Mouse (Mus musculus): ENCODE results near the gene Pde2a.

Gene Pde2a

GRCm38 (mm10) chr7:101474399-101474811 lies 52.9 kb downstream of the Pde2a start:
- no peak for DNase-seq (ENCODE audit: low spot score)

- DNase-seq (ENCODE audit: low spot score): no peak
Observed at GRCm38 (mm10) chr7:101476028-101476427, 54.5 kb downstream of the Pde2a start.

- no peak for DNase-seq (ENCODE audit: low spot score)
Observed at GRCm38 (mm10) chr7:101476493-101476892, 55.0 kb downstream of the Pde2a start.

DNA sequence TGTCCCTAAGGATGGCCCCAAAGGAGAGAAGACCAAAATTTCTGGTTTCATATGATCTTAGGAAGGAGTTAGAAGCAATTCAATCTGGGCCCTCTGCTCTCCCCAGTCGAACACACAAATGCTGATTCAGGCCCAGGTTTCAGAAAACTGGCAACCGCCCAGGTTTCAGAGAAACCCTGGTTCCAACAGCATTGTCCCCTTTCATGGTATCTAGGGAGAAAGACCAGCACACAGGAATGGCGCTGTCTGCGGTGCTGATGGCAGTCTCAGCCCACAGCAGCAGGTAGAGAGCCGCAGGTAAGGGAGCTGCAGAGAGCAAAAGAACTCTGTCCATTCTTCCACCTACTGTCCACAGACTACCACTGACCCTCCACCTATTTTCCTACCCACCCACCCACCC lies 55.7 kb downstream of the Pde2a start:
- DNase-seq (ENCODE audit: low spot score): no peak

- peak; percentile 48 for DNase-seq (ENCODE audit: low spot score)
Observed at GRCm38 (mm10) chr7:101478099-101478498, 56.6 kb downstream of the Pde2a start.

DNA sequence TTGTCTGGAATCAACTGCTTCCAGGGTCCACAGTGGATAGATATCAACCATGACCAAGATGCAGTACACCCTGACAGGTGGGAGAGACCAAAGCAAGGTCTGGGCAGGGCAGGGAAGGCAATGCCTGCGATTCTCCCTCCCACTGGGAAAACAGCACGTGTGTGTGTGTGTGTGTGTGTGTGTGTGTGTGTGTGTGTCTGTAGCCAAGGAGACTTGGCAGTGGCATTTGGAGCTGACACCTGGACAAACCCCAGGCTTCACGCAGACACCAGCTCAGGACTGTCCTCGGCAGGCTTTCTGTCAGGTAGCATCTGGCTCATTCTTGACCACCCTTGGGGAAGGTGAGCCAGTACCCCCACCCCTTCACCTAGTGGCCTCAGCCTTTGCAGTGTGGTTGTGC lies 58.4 kb downstream of the Pde2a start:
- no peak for DNase-seq (ENCODE audit: low spot score)

DNA sequence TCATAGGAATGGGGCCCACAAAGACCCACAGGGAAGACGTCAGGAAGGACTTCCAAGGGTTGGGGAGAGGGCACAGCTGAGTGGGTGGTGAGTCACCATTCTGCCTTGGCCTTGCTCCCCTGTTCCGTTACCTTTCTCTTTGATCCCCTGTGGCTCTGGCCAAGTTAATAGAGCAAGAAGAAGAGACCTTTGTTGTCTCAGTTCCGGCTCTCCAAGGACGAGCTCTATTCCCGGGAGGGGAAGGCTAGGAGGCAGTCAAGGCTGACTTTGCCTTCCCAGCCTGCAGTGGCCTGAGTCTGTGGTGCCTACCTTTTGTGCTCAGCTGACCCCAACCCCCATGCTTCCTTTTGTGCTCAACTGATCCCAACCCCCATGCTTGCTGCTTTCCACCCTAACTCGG lies 59.2 kb downstream of the Pde2a start:
- DNase-seq (ENCODE audit: low spot score): no peak

- no peak for DNase-seq (ENCODE audit: low spot score)
Observed at GRCm38 (mm10) chr7:101481872-101482498, 60.5 kb downstream of the Pde2a start.

GRCm38 (mm10) chr7:101482499-101483081 lies 61.1 kb downstream of the Pde2a start:
- DNase-seq (ENCODE audit: low spot score): no peak

GRCm38 (mm10) chr7:101483498-101484115 lies 62.1 kb downstream of the Pde2a start:
- no peak for DNase-seq (ENCODE audit: low spot score)

DNA sequence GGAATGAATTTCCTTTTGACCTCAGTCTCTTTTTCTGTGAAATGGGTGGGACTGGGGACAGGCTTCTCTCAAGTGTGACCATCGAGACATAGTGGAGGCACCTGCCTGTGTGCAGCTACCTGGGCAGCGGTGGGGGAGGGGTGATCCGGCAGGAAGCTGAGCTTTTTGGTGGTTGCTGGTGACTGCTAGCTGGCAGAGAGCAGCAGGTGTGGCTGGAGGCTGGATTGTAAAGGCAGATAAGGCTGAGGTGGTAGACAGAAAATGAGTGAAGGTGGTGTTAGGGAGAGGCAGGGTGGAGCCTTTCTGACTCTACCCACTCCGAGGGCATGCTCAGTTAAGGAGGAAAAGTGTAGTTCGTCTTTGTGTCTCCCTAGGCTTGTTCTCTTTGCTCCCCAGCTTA lies 65.6 kb downstream of the Pde2a start:
- no peak for DNase-seq (ENCODE audit: low spot score)

- DNase-seq (ENCODE audit: low spot score): no peak
Observed at GRCm38 (mm10) chr7:101490952-101491351, 69.5 kb downstream of the Pde2a start.

GRCm38 (mm10) chr7:101498385-101498784 lies 76.9 kb downstream of the Pde2a start:
- no peak for DNase-seq (ENCODE audit: low spot score)

DNA sequence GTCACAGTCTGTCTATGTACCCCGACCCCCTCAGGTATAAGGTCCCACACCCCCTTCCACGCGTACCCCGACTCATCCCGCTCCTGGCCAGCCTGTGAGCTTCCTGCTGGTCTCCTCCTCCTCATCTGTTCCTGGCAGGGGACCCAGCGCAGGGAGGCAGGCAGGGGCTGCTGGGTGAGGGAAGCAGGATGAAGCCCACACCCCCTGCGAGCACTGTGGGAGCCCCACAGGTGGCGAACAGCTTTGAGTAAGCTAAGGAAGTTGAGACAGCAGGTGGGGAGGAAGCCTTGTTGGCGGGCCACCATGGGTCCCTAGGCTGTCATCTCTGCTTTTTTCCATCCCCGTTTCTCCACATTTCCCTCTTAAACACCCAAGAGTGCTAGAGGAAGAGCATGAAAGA lies 77.8 kb downstream of the Pde2a start:
- DNase-seq (ENCODE audit: low spot score): no peak

- no peak for DNase-seq (ENCODE audit: low spot score)
Observed at GRCm38 (mm10) chr7:101499701-101500100, 78.2 kb downstream of the Pde2a start.

- DNase-seq (ENCODE audit: low spot score): peak; percentile 15
Observed at GRCm38 (mm10) chr7:101501236-101501635, 79.7 kb downstream of the Pde2a start.

- peak; percentile 28 for DNase-seq (ENCODE audit: low spot score)
Observed at GRCm38 (mm10) chr7:101501675-101502074, 80.2 kb downstream of the Pde2a start.

GRCm38 (mm10) chr7:101503351-101503750 lies 81.9 kb downstream of the Pde2a start:
- peak; percentile 70 for DNase-seq (ENCODE audit: low spot score)

- peak; percentile 69 for DNase-seq (ENCODE audit: low spot score)
Observed at GRCm38 (mm10) chr7:101503803-101504202, 82.3 kb downstream of the Pde2a start.

GRCm38 (mm10) chr7:101504507-101504906 lies 83.0 kb downstream of the Pde2a start:
- DNase-seq (ENCODE audit: low spot score): peak; percentile 61

- DNase-seq (ENCODE audit: low spot score): no peak
Observed at GRCm38 (mm10) chr7:101509212-101509611, 87.7 kb downstream of the Pde2a start.

DNA sequence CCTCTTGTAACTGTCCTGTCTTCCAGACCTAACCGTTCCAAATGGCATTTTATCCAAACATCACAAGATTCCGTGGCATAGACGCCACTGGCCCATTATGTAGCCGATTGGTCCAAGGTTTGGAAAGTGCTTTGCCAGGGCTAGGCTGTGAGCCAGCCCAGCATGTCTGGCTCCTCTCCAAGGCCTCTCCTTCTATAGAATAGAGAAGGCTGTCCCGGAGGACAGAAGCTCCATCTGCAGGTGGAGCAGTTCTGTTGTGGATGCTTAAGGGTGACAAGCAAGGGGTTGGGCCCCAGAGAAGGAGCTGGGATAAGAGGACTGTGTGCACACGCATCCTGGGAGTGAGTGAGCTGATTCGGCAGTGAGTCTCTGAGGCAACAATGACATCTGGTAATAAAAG lies 92.2 kb downstream of the Pde2a start:
- no peak for DNase-seq (ENCODE audit: low spot score)

DNA sequence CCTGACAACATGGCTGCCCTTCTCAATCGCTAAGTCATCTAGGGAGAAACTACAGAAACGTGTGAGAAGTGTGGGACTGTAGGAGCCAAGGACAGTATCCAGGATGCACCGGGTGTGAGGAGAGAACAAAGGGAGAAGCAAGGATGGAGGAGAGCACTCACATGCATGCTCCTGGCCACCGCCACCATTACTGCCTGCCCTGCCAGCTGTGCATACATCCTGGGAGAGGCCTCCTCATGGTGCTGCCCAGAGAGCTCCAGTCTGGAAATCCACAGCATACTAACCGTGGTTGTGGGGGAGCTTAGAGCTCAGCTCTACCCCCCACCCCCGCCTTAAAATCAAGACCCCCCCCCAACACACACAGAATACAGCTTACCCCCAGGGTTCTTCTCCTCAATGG lies 93.3 kb downstream of the Pde2a start:
- DNase-seq (ENCODE audit: low spot score): no peak

GRCm38 (mm10) chr7:101515295-101515694 lies 93.8 kb downstream of the Pde2a start:
- DNase-seq (ENCODE audit: low spot score): no peak
